Mouse (Mus musculus): Measurements from ENCODE around the gene Gm21586. TPM values are rescaled to one million over a fixed set of nuclear protein-coding genes. Genes with fewer than 3 reads are reported as not detected.
"Not testable (repeated sequence)": the region's sequence is repeated elsewhere in the genome, so short reads cannot be mapped to it uniquely, and the experiment has no call there.

The Gm21586 gene
- not detected for total RNA-seq (2021)
- long read RNA-seq, experiment 1: 0 reads
- long read RNA-seq, experiment 2, partial matches to known transcripts: 0 of 1 reads
- long read RNA-seq, experiment 2, other reads (novel, unspliced or antisense): 1 of 1 reads

DNA sequence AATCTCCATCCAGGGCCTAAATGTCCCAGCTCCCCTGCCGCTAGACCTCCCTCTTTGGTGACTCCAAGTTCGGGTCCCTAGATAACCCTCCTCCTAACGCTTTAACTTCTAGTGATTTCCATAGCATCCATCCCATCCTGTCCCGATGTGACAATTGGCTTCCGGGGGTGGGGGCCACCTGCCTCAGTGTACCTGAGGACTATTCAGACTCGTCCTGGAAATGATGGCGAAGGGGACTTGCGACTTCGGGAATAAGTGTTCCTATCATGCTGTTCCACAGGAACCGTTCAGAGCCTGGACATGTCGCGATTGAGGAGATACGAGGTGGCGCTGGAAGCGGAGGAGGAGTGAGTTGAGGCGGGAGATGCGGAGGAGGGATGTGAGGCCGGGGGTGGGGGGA lies at the start of gene Gm21586:
Gene Gm21586 (plus strand): TSS at position 301 of the 400 bp plus-strand sequence.
- intact Hi-C loops (cut with DNase I; ENCODE audit: low total_unique reads); DNase-seq: not testable (repeated sequence)

DNA sequence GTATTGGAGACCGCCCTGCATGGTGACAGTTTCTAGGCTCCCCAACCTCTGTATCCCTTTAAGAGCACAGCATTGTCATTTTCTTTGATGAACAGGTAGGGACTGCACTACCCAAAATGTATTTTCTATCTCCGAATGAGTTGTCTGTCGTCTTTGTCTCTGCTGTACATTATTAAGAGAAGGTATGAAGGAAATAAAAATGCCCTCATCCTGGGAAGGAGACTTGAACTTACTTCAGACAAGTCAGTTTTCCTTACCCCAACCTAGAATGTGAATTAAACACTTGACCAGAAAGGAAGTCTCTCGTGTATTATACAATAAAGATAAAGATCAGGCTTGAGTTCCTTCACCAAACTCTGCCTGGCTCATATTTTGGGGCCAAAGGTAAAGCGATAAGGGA lies 27.3 kb downstream of the Gm21586 start, which contains the start of gene Gm2163:
Gene Gm2163 (plus strand): TSS at position 301 of the 400 bp plus-strand sequence.
- DNase-seq: not testable (repeated sequence)

More for the DNA sequence above, 27.3 kb downstream of the Gm21586 start, which contains the start of gene Gm2163:
- intact Hi-C loops (cut with DNase I; ENCODE audit: low total_unique reads): not testable (repeated sequence)

Other genes starting within 250 kb of the Gm21586 start
- 1 to 10 TPM in 1 of 2 experiments, under 1 TPM in 1; 0.21 to 1.6 TPM for gene Gm10600, start 198.7 kb upstream of the Gm21586 start, total RNA-seq (2021)
- gene Ccl21b, start 183.6 kb upstream of the Gm21586 start, total RNA-seq (2021): not detected
- not detected for gene Gm21953, start 145.1 kb upstream of the Gm21586 start, total RNA-seq (2021)
- under 1 TPM in 1 of 2 experiments, not detected in 1; 0.12 TPM for gene Fam205a3, start 121.0 kb upstream of the Gm21586 start, total RNA-seq (2021)
- not detected for gene Gm2163, start 27.4 kb downstream of the Gm21586 start, total RNA-seq (2021)
- under 1 TPM in 1 of 2 experiments, not detected in 1; 0.12 TPM for gene Fam205a2, start 88.8 kb downstream of the Gm21586 start, total RNA-seq (2021)
- gene Gm10591, start 172.8 kb downstream of the Gm21586 start, total RNA-seq (2021): not detected
- 1 to 10 TPM; 1.1 to 3.3 TPM for gene Gm2564, start 190.3 kb downstream of the Gm21586 start, total RNA-seq (2021)
- gene Ccl27b, start 215.9 kb downstream of the Gm21586 start, total RNA-seq (2021): not detected
- gene Il11ra2, start 222.5 kb downstream of the Gm21586 start, total RNA-seq (2021): under 1 TPM in 1 of 2 experiments, not detected in 1; 0.44 TPM

Data from gastrocnemius, postnatal 14 days (tissue).